Mouse (Mus musculus): ENCODE measurements around the gene Papss2. TPM values are rescaled to one million over a fixed set of nuclear protein-coding genes. Genes with fewer than 3 reads are reported as not detected.

Papss2 gene
- polyA plus RNA-seq, 2 experiments = 3.1 to 4.3 TPM

DNA sequence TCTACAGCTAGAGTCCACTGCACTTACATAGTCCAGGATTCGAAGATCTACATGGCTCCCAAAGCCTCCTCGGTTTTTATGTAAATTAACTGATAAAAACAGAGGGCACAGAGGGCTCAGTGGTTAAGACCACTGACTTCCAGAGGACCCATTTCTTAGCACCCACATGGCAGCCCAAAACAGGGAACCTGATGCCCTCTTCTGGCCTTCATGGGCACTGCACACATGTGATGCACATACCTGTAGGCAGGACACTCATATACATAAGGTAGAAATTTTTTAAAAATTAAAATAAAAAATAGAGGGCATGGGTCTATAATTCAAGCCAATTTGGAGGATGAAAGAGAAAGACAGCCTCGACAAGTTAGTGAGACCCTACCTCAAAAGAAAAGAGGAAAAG lies 48.1 kb downstream of the Papss2 start:
- 66% methylated on average over 3 of the region's 3 CpGs for WGBS (ENCODE audit: insufficient replicate concordance)
- no peaks in the 10 kb centered on the region for H3K9me3 ChIP-seq (ENCODE audit: control insufficient read depth, low read length)
- H3K4me2 ChIP-seq (ENCODE audit: low read depth) = no peak overlapping the region
- no peak overlapping the region for H3K9ac ChIP-seq (replicated peaks)
- no peak overlapping the region for H3K27ac ChIP-seq
- H3K36me3 ChIP-seq (replicated peaks; ENCODE audit: control insufficient read depth, insufficient read depth, low read depth) = no peaks in the 10 kb centered on the region
- no peaks in the 10 kb centered on the region for H3K27me3 ChIP-seq (ENCODE audit: control insufficient read depth, insufficient read depth, low read length)
- no peak for ATAC-seq (ENCODE audit: insufficient read depth)
- H3K4me3 ChIP-seq (ENCODE audit: insufficient read depth in 1 of 2, low read depth in 2 of 2, low read length in 2 of 2) = no peak overlapping the region
- TF ChIP-seq CTCF (IDR thresholded peaks at IDR 0.05; ENCODE audit: low read depth) (no peak), EP300 (IDR thresholded peaks at IDR 0.05; ENCODE audit: low read depth) (no peak)
- H3K4me1 ChIP-seq (replicated peaks; ENCODE audit: control insufficient read depth in 2 of 2, insufficient read depth in 2 of 2, low read length in 1 of 2) = peaks cover 0 to 6% of the 10 kb centered on the region in 2 experiments; a peak in 2 of 4 replicates
- no peak for DNase-seq (ENCODE audit: low read depth in 3 of 3, low spot score in 3 of 3)

DNA sequence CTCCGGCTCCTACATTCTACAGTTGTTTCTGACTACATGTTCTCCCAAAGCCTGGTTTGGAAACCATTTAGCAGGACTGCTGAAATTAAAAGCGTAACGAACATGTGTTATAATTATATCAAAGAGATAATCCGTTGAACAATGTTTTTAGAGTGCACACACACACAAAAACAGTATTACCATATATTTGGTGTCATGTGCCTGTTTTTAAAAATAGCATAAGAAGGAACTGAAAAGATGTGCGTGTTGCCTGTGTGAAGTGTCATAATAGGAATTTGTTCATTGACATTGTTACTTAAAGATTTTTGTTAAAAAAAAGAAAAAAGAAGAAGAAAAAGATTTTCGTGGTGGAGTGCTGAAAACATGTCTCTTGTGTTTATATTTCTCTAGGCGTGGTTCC lies 50.3 kb downstream of the Papss2 start:
- H3K36me3 ChIP-seq (replicated peaks; ENCODE audit: control insufficient read depth, insufficient read depth, low read depth) = no peaks in the 10 kb centered on the region
- no peak overlapping the region for H3K4me3 ChIP-seq (ENCODE audit: insufficient read depth in 1 of 2, low read depth in 2 of 2, low read length in 2 of 2)
- ATAC-seq (ENCODE audit: insufficient read depth) (no peak), DNase-seq (ENCODE audit: low read depth in 3 of 3, low spot score in 3 of 3) (no peak)
- no peak overlapping the region for H3K4me2 ChIP-seq (ENCODE audit: low read depth)
- H3K9ac ChIP-seq (replicated peaks) = no peak overlapping the region
- H3K4me1 ChIP-seq (replicated peaks; ENCODE audit: control insufficient read depth in 2 of 2, insufficient read depth in 2 of 2, low read length in 1 of 2) = peaks cover 0 to 3% of the 10 kb centered on the region in 2 experiments; a peak in 2 of 4 replicates
- no peak overlapping the region for H3K27ac ChIP-seq
- 70% methylated on average over 7 of the region's 7 CpGs for WGBS (ENCODE audit: insufficient replicate concordance)
- H3K27me3 ChIP-seq (ENCODE audit: control insufficient read depth, insufficient read depth, low read length) = no peaks in the 10 kb centered on the region
- no peaks in the 10 kb centered on the region for H3K9me3 ChIP-seq (ENCODE audit: control insufficient read depth, low read length)
- TF ChIP-seq EP300 (IDR thresholded peaks at IDR 0.05; ENCODE audit: low read depth) = no peak
- no peak for TF ChIP-seq CTCF (IDR thresholded peaks at IDR 0.05; ENCODE audit: low read depth)

DNA sequence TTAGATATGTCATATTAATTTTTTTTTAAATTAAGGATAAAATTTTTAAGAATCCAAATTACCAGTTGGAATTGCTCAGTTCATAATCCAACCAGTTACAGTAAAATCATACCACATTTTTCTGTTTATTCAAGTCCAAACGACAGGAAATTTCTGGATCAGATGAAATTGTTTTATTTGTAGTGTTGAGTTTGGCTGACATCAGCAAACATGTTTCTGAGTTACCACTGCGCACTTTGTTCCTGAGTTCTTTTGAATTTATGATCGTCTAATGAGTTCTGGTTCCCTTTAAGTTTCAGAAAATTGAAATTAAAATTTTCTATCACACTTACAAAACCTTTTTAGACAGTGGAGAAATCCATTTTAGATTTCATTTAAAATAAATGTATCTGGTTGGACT lies 50.8 kb downstream of the Papss2 start:
- Histone ChIP-seq H3K9ac (replicated peaks) (no peak overlapping the region), H3K4me3 (ENCODE audit: insufficient read depth in 1 of 2, low read depth in 2 of 2, low read length in 2 of 2) (no peak overlapping the region), H3K27ac (no peak overlapping the region), H3K9me3 (ENCODE audit: control insufficient read depth, low read length) (no peaks in the 10 kb centered on the region), H3K4me2 (ENCODE audit: low read depth) (no peak overlapping the region), H3K27me3 (ENCODE audit: control insufficient read depth, insufficient read depth, low read length) (no peaks in the 10 kb centered on the region), H3K36me3 (replicated peaks; ENCODE audit: control insufficient read depth, insufficient read depth, low read depth) (no peaks in the 10 kb centered on the region), H3K4me1 (replicated peaks; ENCODE audit: control insufficient read depth in 2 of 2, insufficient read depth in 2 of 2, low read length in 1 of 2) (peaks cover 0 to 3% of the 10 kb centered on the region in 2 experiments; a peak in 2 of 4 replicates)
- DNase-seq (ENCODE audit: low read depth in 3 of 3, low spot score in 3 of 3) (no peak), ATAC-seq (ENCODE audit: insufficient read depth) (no peak)
- WGBS (ENCODE audit: insufficient replicate concordance) = 70% methylated on average over 3 of the region's 3 CpGs
- TF ChIP-seq CTCF (IDR thresholded peaks at IDR 0.05; ENCODE audit: low read depth) (no peak), EP300 (IDR thresholded peaks at IDR 0.05; ENCODE audit: low read depth) (no peak)

DNA sequence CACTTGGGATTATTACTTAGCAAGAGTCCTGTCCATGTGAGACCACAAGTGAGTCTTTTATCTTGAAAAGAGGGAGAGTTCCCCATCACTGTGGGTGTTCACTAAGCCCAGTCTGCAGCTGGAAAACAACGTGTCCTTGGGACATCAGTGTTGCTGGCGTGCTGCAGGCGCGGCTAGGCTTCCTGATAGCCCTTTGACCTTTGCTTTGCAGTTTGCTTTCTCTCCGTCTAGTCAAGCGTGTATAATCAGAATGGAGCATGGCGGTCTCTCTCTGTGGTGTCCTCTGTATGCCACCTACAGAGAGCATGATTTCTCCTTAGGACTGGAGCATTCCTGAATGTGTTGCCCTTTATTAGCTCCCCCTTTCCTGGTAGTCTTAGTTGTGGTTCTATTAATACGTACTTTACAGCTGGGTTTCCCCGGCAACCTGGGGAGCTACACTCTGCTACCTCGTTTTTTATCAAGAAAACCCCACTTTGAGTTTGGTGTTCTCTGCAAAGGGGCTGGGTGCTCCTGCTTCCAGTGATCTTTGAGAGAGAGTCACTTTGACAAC lies 52.5 kb downstream of the Papss2 start:
- Histone ChIP-seq H3K27ac (no peak overlapping the region), H3K4me3 (ENCODE audit: insufficient read depth in 1 of 2, low read depth in 2 of 2, low read length in 2 of 2) (no peak overlapping the region), H3K36me3 (replicated peaks; ENCODE audit: control insufficient read depth, insufficient read depth, low read depth) (no peaks in the 10 kb centered on the region), H3K9me3 (ENCODE audit: control insufficient read depth, low read length) (no peaks in the 10 kb centered on the region), H3K4me1 (replicated peaks; ENCODE audit: control insufficient read depth in 2 of 2, insufficient read depth in 2 of 2, low read length in 1 of 2) (peaks cover 0 to 5% of the 10 kb centered on the region in 2 experiments; a peak in 2 of 4 replicates), H3K4me2 (ENCODE audit: low read depth) (no peak overlapping the region), H3K27me3 (ENCODE audit: control insufficient read depth, insufficient read depth, low read length) (no peaks in the 10 kb centered on the region), H3K9ac (replicated peaks) (no peak overlapping the region)
- 62% methylated on average over 10 of the region's 10 CpGs for WGBS (ENCODE audit: insufficient replicate concordance)
- DNase-seq (ENCODE audit: low read depth in 3 of 3, low spot score in 3 of 3) (no peak), ATAC-seq (ENCODE audit: insufficient read depth) (peak; percentile 33; the same call in 1 of the 2 replicates)
- TF ChIP-seq CTCF (IDR thresholded peaks at IDR 0.05; ENCODE audit: low read depth) (no peak), EP300 (IDR thresholded peaks at IDR 0.05; ENCODE audit: low read depth) (no peak)

DNA sequence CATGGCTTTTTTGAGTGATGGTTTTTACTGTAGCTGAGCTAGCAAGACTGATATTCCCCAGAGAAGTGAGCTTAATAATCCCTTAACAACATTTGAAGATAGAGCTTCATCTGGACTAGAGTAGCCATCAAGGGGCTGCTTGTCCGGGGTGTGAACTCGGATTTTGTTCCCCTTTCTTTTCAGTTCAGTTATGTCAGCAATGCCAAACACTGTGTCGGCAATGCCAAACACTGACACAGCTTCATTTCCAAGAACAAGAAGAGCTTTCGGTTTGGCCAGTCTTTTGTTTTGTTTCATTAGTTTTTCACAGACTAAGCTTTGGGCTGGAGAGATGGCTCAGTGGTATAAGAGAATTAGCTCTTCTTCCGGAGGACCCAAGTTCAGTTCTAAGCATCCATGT lies 55.5 kb downstream of the Papss2 start:
- TF ChIP-seq EP300 (IDR thresholded peaks at IDR 0.05; ENCODE audit: low read depth) (no peak), CTCF (IDR thresholded peaks at IDR 0.05; ENCODE audit: low read depth) (no peak)
- WGBS (ENCODE audit: insufficient replicate concordance) = 76% methylated on average over 5 of the region's 5 CpGs
- H3K9ac ChIP-seq (replicated peaks) = no peak overlapping the region
- no peak overlapping the region for H3K27ac ChIP-seq
- H3K4me2 ChIP-seq (ENCODE audit: low read depth) = no peak overlapping the region
- no peak overlapping the region for H3K4me3 ChIP-seq (ENCODE audit: insufficient read depth in 1 of 2, low read depth in 2 of 2, low read length in 2 of 2)
- H3K27me3 ChIP-seq (ENCODE audit: control insufficient read depth, insufficient read depth, low read length) = no peaks in the 10 kb centered on the region
- no peak for ATAC-seq (ENCODE audit: insufficient read depth)
- no peak for DNase-seq (ENCODE audit: low read depth in 3 of 3, low spot score in 3 of 3)
- H3K36me3 ChIP-seq (replicated peaks; ENCODE audit: control insufficient read depth, insufficient read depth, low read depth) = no peaks in the 10 kb centered on the region
- H3K4me1 ChIP-seq (replicated peaks; ENCODE audit: control insufficient read depth in 2 of 2, insufficient read depth in 2 of 2, low read length in 1 of 2) = peaks cover 0 to 16% of the 10 kb centered on the region in 2 experiments; a peak in 2 of 4 replicates
- no peaks in the 10 kb centered on the region for H3K9me3 ChIP-seq (ENCODE audit: control insufficient read depth, low read length)

Measured in liver, embryonic 14.5 days (tissue).